Mouse (Mus musculus) ES-E14 (cell line): ENCODE measurements around the gene Sh3gl2.

Experiments used
- CHD2 ChIP-seq: IDR thresholded peaks from 2 replicates; pipeline ENCODE4 v1.6.1; 2014; ENCODE audit warnings: mild to moderate bottlenecking, low read depth, low read length, inconsistent platforms
- HCFC1 ChIP-seq: IDR thresholded peaks from 2 replicates; pipeline ENCODE4 v1.6.1; 2012; ENCODE audit warnings: low read length, inconsistent platforms, borderline replicate concordance; ENCODE audit not compliant: insufficient read depth
- MAFK ChIP-seq: IDR thresholded peaks from 2 replicates; pipeline ENCODE4 v1.6.1; 2014; ENCODE audit warnings: mild to moderate bottlenecking, low read depth, low read length, inconsistent platforms; ENCODE audit not compliant: insufficient read depth
- ZC3H11A ChIP-seq: IDR thresholded peaks from 2 replicates; pipeline ENCODE4 v1.6.1; 2012; ENCODE audit warnings: low read depth, mild to moderate bottlenecking, inconsistent platforms, low read length, borderline replicate concordance
- ZNF384 ChIP-seq: IDR thresholded peaks from 2 replicates; pipeline ENCODE4 v1.6.1; 2012; ENCODE audit warnings: low read depth, low read length, inconsistent platforms

GRCm38 (mm10) chr4:85217003-85217402 lies 12.1 kb downstream of the Sh3gl2 start:
- TF ChIP-seq HCFC1 (no peak), ZNF384 (no peak), MAFK (no peak), ZC3H11A (no peak), CHD2 (no peak)
